Mouse (Mus musculus) stomach, postnatal 0 days (tissue): ENCODE data around the gene Fosl1. TPM values are rescaled to one million over a fixed set of nuclear protein-coding genes. Genes with fewer than 3 reads are reported as not detected.
A peak's percentile ranks its signal among the peaks of the same experiment; 100 is the strongest.

Experiments used
- ATAC-seq: fragments of 200-750 bp; cut with Nextera tagmentation; 2 replicates; pipeline ENCODE4 v1.8.0; 2017; ENCODE audit not compliant: low FRiP score, low TSS enrichment
- DNase-seq: peaks from one replicate; pipeline ENCODE4 v3.0.0-alpha.2; 2016; ENCODE audit warnings: low spot score
- H3K27ac ChIP-seq: fragments of 300-500 bp; sonication (generic); replicated peaks from 2 replicates; pipeline ENCODE4 v1.5.1; 2014; ENCODE audit warnings: mild to moderate bottlenecking, control low read depth
- H3K27me3 ChIP-seq: fragments of 300-500 bp; sonication (generic); 2 replicates; pipeline ENCODE4 v1.6.1; 2014; ENCODE audit warnings: low read length; ENCODE audit not compliant: control insufficient read depth, insufficient read depth
- H3K36me3 ChIP-seq: fragments of 300-500 bp; sonication (generic); 2 replicates; pipeline ENCODE4 v1.6.1; 2014; ENCODE audit warnings: low read length, mixed read lengths; ENCODE audit not compliant: control insufficient read depth, insufficient read depth
- H3K4me1 ChIP-seq: fragments of 300-500 bp; sonication (generic); replicated peaks from 2 replicates; pipeline ENCODE4 v1.6.1; 2014; ENCODE audit warnings: antibody characterized with exemption; ENCODE audit not compliant: control insufficient read depth, insufficient read depth
- H3K4me2 ChIP-seq: fragments of 300-500 bp; sonication (generic); replicated peaks from 2 replicates; pipeline ENCODE4 v1.6.1; 2014; ENCODE audit warnings: low read depth, mild to moderate bottlenecking, control low read depth, moderate library complexity
- H3K4me3 ChIP-seq: fragments of 300-500 bp; sonication (generic); 2 replicates; pipeline ENCODE4 v1.5.1; 2014; ENCODE audit warnings: low read depth, low read length, control low read depth
- H3K9ac ChIP-seq: fragments of 300-500 bp; sonication (generic); 2 replicates; pipeline ENCODE4 v1.6.1; 2014; ENCODE audit warnings: mild to moderate bottlenecking, low read length, control low read depth, mixed read lengths
- H3K9me3 ChIP-seq: fragments of 300-500 bp; sonication (generic); 2 replicates; pipeline ENCODE4 v1.6.1; 2016; ENCODE audit warnings: low read length; ENCODE audit not compliant: control insufficient read depth
- CTCF ChIP-seq: IDR thresholded peaks from 2 replicates; pipeline ENCODE4 v1.5.1; 2016; ENCODE audit warnings: antibody characterized with exemption, low read depth, mild to moderate bottlenecking, moderate library complexity
- EP300 ChIP-seq: optimal IDR thresholded peaks from 2 replicates; pipeline ENCODE3; 2016; ENCODE audit warnings: antibody characterized with exemption
- whole genome bisulfite sequencing: fragments of 180-500 bp; shearing (Covaris S2); extraction: QIAGEN DNeasy Blood & Tissue Kit; methylation state at CpG from one replicate; pipeline ENCODE4 v1.1.7; 2014; 5-methylcytosine and 5-hydroxymethylcytosine counted together
- polyA plus RNA-seq: library from polyadenylated mRNA; unstranded; fragments of >200 nt; fragmentation: Nextera tagmentation; extraction: Ambion mirVana; gene quantifications from 2 replicates; pipeline ENCODE4 v1.2.1, GENCODE M21; 2015

Fosl1 gene
- polyA plus RNA-seq, 1 experiment from 2014 or later = 0.16 TPM

- Histone ChIP-seq H3K4me2 (peak overlapping the region; percentile 91), H3K4me3 (peak overlapping the region; percentile 82), H3K27me3 (no peaks in the 10 kb centered on the region), H3K27ac (peak overlapping the region; percentile 98), H3K9ac (peak overlapping the region; percentile 91), H3K9me3 (no peaks in the 10 kb centered on the region), H3K4me1 (peaks cover 2% of the 10 kb centered on the region; the same call in 1 of the 2 replicates), H3K36me3 (peaks cover 5% of the 10 kb centered on the region)
- ATAC-seq (peak; percentile 86), DNase-seq (peak; percentile 94)
- under 1% methylated on average over 69 of the region's 70 CpGs for WGBS
- TF ChIP-seq EP300 (no peak), CTCF (peak; percentile 18; the same call in 1 of the 2 replicates)
Observed at GRCm38 (mm10) chr19:5456922-5457745, 9.8 kb downstream of the Fosl1 start.

- Histone ChIP-seq H3K36me3 (peaks cover 5% of the 10 kb centered on the region), H3K4me3 (peak within 1 kb of the TSS; percentile 82), H3K4me1 (peaks cover 2% of the 10 kb centered on the region; the same call in 1 of the 2 replicates), H3K27me3 (no peaks in the 10 kb centered on the region), H3K4me2 (peak within 1 kb of the TSS; percentile 91), H3K27ac (peak within 1 kb of the TSS; percentile 98), H3K9ac (peak within 1 kb of the TSS; percentile 91), H3K9me3 (no peaks in the 10 kb centered on the region)
- 5% methylated on average over 14 of the region's 14 CpGs for WGBS
- TF ChIP-seq EP300 = no peak
- no peak for TF ChIP-seq CTCF
- DNase-seq (no peak), ATAC-seq (no peak)
Observed at GRCm38 (mm10) chr19:5457746-5458442, 10.5 kb downstream of the Fosl1 start, which contains the start of gene Ccdc85b. Gene Ccdc85b (minus strand): TSS chr19:5457894.

GRCm38 (mm10) chr19:5459019-5459418 lies 11.7 kb downstream of the Fosl1 start:
- Histone ChIP-seq H3K4me1 (peaks cover 2% of the 10 kb centered on the region; the same call in 1 of the 2 replicates), H3K9me3 (no peaks in the 10 kb centered on the region), H3K27ac (peak overlapping the region; percentile 40; the same call in 1 of the 2 replicates), H3K36me3 (peaks cover 7% of the 10 kb centered on the region), H3K9ac (no peak overlapping the region), H3K4me2 (no peak overlapping the region), H3K4me3 (no peak overlapping the region), H3K27me3 (no peaks in the 10 kb centered on the region)
- ATAC-seq = no peak
- DNase-seq = no peak
- TF ChIP-seq CTCF = no peak
- WGBS = 66% methylated on average over 7 of the region's 7 CpGs

- peak overlapping the region; percentile 71 for H3K4me3 ChIP-seq
- no peak for DNase-seq
- H3K36me3 ChIP-seq = peaks cover 3% of the 10 kb centered on the region; the same call in 1 of the 2 replicates
- H3K4me2 ChIP-seq = peak overlapping the region; percentile 92
- no peaks in the 10 kb centered on the region for H3K9me3 ChIP-seq
- no peak for ATAC-seq
- H3K27me3 ChIP-seq = no peaks in the 10 kb centered on the region
- peak overlapping the region; percentile 59 for H3K9ac ChIP-seq
- no peak for TF ChIP-seq CTCF
- no peak for TF ChIP-seq EP300
- H3K27ac ChIP-seq = no peak overlapping the region
- 29% methylated on average over 3 of the region's 3 CpGs for WGBS
- peaks cover 2% of the 10 kb centered on the region; the same call in 1 of the 2 replicates for H3K4me1 ChIP-seq
Observed at GRCm38 (mm10) chr19:5459896-5460295, 12.5 kb downstream of the Fosl1 start.

- Histone ChIP-seq H3K4me1 (0 out of 2 replicates have a peak, but pooled peaks cover 2% of the 10 kb centered on the region), H3K9me3 (no peaks in the 10 kb centered on the region), H3K4me2 (peak within 1 kb of the TSS; percentile 92), H3K9ac (peak within 1 kb of the TSS; percentile 80), H3K27me3 (no peaks in the 10 kb centered on the region), H3K36me3 (peaks cover 8% of the 10 kb centered on the region), H3K4me3 (peak within 1 kb of the TSS; percentile 71), H3K27ac (peak within 1 kb of the TSS; percentile 73)
- ATAC-seq = peak; percentile 79
- peak; percentile 92 for DNase-seq
- TF ChIP-seq EP300 (no peak), CTCF (no peak)
- under 1% methylated on average over 32 of the region's 32 CpGs for whole genome bisulfite sequencing
Observed at GRCm38 (mm10) chr19:5460465-5460911, 13.1 kb downstream of the Fosl1 start, which contains the start of gene Fibp. Gene Fibp (plus strand): TSS chr19:5460615.
